Mouse (Mus musculus) CD8-positive naive resting alpha-beta T cell, adult 2 months (primary cell): Measurements from ENCODE around the gene Gpnmb.
A peak's percentile ranks its signal among the peaks of the same experiment; 100 is the strongest.

Source experiments
- DNase-seq, 2 experiments: peaks; one replicate each; pipeline ENCODE4 v3.0.0; 2022; ENCODE audit warnings: low read depth in 2 of 2, low spot score in 2 of 2

Gene Gpnmb

DNA sequence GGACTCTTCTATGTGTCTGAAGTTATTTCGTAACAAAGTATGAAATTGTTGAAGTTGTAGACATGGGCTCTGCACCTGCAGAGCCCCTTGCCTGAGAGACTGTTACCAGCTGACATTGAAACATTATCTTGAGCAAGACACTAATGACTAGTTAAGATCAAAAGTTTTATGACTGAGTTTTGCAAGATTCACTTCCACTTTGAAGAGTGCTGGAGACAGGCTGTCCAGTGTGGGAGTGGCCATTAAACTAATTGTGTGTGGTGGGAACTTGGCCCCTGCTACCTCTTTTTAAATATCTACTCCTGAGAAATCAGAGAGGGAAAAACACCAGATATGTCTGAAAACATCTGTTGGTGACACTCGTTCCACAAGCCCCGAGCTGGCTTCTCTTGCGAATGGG lies 5.1 kb upstream of the Gpnmb start:
- DNase-seq: no peak

DNA sequence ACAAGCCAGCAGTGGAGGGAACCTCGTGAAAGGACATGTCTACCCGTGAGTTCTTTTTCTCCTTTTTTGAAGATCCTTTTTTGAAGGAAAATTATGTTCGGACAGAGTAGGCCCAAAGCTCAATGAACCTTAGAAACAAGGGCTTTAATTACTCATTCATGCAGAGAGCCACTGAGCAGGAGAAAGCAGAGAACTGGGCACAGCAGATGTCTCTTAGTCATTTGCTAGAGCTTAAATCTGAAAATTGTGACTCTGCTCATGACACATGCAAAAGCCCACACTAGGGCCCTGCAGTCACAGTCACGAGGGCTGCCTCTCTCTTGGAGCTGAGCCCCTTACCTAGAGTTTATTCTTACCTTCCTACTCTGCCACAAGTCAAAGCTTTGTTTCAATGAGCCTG lies 3.6 kb upstream of the Gpnmb start:
- no peak for DNase-seq

DNA sequence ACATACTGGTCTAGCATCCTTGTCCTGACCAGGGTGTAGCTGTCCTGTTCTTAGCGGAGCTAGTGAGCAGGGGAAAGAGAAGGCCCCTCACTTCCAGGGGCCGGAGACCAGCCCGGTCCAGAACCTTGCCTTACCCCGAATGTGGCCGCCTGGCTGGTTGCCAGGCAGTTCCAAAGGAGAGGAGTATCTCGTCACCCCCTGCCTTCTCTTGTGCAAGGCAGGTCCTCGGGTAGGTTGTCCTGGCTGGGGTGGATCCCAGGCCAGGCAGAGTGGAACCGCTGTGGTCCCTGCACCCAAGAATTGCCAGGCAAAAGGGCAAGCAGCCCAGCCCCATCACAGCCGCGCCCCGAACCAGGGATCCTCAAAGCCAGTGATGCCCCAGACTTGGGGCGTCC lies 919 bp downstream of the Gpnmb start:
- DNase-seq: no peak

GRCm38 (mm10) chr6:49039470-49040180 lies 3.3 kb downstream of the Gpnmb start:
- DNase-seq: peak; percentile 52 to 70

DNA sequence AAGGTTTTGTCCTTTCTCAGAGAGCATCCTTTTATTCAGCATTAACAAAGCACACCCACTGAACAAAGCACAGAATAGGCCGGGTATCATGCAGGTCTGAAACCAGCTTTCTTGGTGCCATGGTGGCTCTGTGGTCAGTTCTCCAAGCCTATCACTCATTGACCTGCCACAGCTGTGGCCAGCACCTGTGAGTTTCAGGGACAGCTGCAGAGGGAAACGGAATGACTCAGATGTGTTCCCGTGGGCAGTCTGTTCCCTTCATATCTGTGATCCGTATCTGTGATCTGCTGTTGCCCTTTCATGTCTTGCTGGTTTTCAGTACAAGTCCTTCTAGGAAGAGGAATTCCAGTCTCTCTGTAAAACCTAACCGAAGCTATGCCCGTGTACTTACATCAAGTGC lies 10.2 kb downstream of the Gpnmb start:
- no peak for DNase-seq

GRCm38 (mm10) chr6:49046976-49047375 lies 10.6 kb downstream of the Gpnmb start:
- no peak for DNase-seq

- DNase-seq: no peak
Measured at GRCm38 (mm10) chr6:49047848-49048247, 11.5 kb downstream of the Gpnmb start.

DNA sequence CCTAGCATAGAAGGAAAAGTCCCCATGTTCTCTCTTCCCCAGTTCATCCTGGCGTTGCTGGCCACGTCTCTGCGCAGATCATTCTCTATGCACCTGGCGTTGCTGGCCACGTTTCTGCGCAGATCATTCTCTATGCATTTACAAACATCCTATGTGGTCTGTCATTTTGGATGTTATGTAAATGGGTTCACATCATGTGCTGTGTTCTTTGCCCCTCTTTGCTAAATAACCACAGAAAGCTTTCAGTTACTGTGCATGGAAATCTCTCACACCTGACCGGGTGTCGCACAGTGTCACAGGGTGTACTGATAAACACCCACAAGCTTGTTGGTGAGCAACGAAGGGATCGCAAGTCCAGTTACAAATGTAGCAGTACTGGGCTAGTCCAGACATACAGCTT lies 12.0 kb downstream of the Gpnmb start:
- DNase-seq: no peak

DNA sequence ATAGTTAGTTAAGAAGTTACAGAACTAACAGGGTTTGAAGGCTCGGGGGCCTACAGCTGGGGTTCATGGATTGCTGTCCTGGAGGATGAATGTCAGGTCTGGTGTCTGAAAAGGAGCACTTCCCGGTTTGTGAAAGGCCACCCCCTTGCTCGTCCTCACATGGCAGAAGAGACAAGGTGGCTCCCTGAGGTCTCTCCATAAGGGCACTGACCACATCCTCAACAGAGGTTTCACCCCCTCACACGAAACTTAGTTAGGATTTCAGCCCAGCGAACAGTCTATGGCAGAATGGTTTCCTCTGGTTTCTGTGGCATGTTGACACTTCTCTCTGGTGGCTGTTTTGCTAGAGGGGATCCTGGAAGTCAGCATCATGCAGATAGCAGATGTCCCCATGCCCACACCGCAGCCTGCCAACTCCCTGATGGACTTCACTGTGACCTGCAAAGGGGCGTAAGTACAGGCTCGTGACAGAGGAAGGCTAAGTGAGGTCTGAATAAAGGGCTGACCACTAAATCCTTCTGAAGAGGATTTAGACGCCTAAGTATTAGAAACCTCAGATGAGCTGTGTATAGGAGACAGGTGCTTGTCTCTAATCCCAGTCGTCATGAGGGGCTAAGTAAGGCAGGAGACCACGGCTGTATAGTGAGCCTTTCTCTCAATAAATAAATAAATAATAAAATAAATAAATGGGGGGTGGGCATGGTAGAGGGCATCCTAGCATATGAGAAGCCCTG lies 14.5 kb downstream of the Gpnmb start:
- no peak for DNase-seq

GRCm38 (mm10) chr6:49052191-49052590 lies 15.8 kb downstream of the Gpnmb start:
- DNase-seq: no peak

GRCm38 (mm10) chr6:49055256-49055733 lies 18.9 kb downstream of the Gpnmb start:
- DNase-seq: no peak

- DNase-seq: no peak
Measured at GRCm38 (mm10) chr6:49056009-49056408, 19.7 kb downstream of the Gpnmb start.

DNA sequence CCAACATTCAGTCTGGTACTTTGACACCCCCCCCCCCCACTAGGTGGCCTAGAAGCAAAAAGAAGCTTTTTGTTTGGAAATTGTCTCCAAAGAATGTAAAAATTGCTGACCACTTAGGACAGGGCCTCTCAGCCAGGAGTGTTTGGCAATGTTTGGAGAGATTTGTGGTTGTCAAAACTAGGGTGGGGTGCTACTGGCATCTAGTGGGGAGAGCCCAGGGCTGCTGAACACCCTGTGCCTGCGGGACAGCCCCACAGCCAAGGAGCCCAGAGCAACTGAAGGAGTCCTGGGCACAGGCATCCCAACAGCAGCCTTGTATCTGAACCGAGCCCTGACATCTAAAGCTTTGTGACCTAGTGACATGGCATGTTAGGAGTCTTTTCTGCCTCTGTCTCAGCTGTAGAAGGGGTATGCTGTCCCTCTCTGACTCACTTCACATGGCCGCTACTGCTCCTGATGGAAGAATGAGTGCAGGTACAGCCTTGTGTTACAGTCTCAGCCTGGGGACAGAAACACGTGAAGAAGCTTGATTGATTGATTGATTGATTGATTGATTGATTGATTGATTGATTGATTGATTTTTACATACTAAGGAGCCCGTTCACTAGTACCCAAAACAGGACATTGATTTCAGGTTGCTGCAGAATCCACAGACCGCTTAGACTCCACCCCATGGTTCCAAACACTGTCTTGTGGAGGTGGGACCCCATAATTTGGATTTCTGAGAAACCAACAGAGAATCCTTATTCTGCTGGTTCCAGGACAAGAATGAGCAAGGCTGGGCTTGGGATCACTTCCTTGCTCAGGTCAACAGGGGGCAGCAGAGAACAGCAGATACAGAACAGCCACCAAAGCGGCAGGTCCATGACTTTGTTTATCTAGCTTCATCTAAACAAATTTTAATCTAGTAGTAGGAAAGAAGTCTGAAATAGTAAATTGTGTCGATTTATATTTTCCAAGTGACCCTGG lies 21.0 kb downstream of the Gpnmb start:
- DNase-seq: peak; percentile 56 to 66

DNA sequence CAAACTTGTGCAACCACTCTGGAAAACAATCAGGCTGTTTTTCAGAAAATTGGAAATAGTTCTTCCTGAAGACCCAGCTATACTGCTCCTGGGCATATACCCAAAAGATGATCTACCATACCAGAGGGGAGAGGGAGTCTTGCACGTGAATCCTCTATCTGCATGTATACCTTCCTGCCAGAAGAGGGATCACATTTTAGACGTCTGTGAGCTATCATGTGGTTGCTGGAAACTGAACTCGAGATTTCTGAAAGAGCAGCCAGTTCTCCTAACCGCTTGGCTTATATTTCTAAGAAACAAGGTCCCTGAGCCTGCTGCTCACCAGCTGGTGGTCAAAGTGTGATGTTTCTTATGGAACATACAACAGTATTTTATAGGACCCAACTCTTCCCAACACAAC lies 32.0 kb downstream of the Gpnmb start:
- no peak for DNase-seq

DNA sequence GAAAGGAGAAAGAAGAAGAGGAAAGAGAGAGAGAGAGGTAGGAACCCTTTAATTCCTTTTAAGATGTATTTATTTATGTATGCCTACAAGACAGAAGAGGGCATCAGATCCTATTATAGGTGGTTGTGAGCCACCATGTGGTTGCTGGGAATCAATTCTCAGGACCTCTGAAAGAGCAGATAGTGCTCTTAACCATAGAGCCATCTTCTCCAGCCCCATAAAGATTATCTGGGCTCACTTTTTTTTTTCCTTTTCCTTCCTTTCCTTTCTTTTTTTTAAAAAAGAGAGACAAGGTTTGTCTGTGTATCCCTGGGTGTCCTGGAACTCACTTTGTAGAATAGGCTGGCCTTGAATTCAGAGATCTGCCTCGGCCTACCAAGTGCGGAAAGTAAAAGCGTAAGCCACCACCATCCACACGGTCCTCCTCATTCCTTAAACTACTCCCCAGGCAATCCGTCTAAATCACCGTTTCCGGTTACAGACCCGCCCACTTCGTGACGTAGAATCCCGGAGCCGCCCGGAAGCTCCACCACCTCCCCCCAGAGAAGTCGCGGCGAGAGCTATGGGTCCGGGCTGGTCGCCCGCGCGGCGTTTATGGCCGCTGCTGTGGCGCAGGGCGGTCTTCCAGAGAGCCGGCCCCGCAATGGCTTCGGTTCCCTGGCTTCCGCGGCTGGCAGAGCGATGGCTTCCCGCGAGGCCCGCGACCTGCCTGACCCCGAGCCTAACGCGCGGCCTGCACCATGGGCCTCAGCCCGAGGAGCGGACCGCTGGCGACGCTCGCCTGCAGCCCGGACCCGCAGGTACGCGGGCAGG lies 37.2 kb downstream of the Gpnmb start, which contains the start of gene Malsu1:
TSS of gene Malsu1 (plus strand) at position 492 of the 813 bp plus-strand sequence.
- peak; percentile 81 to 89 for DNase-seq

- DNase-seq: peak; percentile 24 to 41
Measured at GRCm38 (mm10) chr6:49074117-49074490, 37.8 kb downstream of the Gpnmb start.

DNA sequence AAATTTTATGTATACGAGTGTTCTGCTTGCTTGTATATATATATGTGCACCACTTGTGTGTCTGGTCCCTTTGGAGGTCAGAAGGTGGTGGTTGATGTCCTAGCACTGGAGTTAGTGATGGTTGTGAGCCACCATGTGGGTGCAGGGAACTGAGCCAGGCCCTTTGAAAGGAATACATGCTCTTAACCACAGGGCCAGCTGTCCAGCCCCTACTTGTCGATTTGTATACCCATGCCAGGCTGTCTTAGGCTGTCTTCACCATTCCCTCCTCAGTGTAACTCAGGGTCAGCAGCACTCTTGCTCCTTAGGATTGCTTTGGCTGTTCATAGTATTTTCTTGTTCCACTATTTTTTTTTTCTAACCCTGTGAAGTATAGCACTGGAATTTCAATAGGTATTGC lies 41.5 kb downstream of the Gpnmb start:
- DNase-seq: no peak

GRCm38 (mm10) chr6:49079313-49079712 lies 43.0 kb downstream of the Gpnmb start:
- no peak for DNase-seq

GRCm38 (mm10) chr6:49083008-49083407 lies 46.7 kb downstream of the Gpnmb start:
- no peak for DNase-seq

- no peak for DNase-seq
Measured at GRCm38 (mm10) chr6:49094968-49095367, 58.6 kb downstream of the Gpnmb start.

DNA sequence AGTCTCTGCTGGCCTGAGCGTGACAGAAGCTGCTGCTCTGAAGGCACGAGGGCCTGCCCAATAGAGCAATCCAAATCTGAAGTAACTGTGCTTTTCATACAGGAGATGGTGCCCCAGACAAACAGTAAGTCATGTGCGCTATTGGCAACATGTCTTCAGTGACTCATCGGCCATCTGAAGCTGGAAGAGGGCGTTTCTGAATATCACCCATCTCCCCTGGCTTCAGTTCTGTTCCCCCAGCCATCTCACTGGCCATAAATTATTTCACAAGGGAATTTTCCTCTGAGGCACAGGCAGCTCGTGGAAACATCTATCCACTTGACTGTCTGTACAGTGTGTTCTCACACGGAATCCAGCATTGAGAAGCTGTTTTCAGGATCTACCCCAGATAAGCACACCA lies 60.1 kb downstream of the Gpnmb start:
- no peak for DNase-seq
